Mouse (Mus musculus): Measurements from ENCODE around the gene Specc1. TPM values are rescaled to one million over a fixed set of nuclear protein-coding genes. Genes with fewer than 3 reads are reported as not detected.
A peak's percentile ranks its signal among the peaks of the same experiment; 100 is the strongest.
"Not testable (repeated sequence)": the region's sequence is repeated elsewhere in the genome, so short reads cannot be mapped to it uniquely, and the experiment has no call there.

Gene Specc1
- 10 to 100 TPM; 64.5 to 69.6 TPM for total RNA-seq (2021)

DNA sequence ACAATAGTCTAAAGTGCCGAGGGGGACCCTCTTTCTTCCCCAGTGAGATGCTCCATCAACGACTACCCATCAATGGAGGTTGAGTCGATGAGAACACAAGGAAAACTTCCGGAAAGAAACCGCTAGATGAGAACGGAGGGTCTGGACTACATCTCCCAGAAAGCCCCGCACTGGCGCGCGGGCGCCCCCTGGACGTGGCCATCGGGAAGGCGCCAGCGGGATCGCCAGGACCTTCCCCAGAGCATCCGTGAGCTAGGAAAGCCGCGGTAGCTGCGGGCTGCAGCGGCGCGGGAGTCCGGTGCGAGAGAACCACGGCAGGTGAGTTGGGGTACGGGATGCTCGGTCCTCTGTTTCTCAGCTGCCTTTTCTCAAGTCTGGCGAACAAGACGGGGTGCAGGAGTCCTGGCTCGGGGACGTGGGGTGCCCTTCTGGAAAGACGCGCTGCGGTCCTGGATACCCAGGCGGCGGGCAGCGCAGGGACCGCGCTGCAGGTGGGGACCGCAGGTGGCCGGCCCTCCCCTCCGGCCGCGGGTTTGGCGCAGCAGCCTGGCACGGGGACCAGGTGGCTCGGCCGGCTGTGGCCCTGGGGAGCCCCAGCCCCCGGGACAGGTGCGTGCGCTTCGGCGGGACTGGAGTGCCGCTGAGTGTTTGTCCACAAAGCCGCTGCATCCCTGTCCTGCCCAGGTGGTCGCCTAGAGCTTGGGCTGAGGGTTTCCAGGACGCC, at the start of gene Specc1:
Specc1 (plus strand) TSS at position 192 of the 724 bp plus-strand sequence.
- intact Hi-C loops (cut with DNase I): loop anchor here (2.0 kb wide), 1 partner anchor 54 kb away; no protein-coding TSS in a partner anchor
- DNase-seq (ENCODE audit: low spot score in 2 of 2): peak; percentile 92 to 95

GRCm38 (mm10) chr11:61908315-61908714, 48.2 kb upstream of the Specc1 start:
- intact Hi-C loops (cut with DNase I): no loop called here
- DNase-seq (ENCODE audit: low spot score in 2 of 2): no peak

DNA sequence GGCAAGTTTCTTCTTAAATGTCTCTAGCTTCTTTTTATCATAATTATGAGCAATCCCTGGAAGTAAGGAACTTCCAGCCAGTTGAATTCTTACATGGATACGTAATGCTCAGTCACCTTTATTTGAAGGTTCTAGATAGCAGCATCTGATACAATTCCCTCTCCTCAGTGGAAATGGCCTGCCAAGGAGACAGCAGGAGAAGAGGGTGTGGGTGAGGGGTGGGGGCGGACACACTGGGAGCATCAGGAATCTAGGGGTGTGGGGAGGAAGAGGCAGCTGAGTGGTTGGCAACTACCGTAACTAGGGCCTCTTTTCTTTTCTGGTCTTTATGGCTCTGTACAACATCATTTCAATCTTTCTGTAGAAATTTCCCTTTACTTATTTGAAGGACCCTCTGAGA, 36.9 kb upstream of the Specc1 start:
- intact Hi-C loops (cut with DNase I): no loop called here
- peak in 1 of 2 experiments; percentile 52 for DNase-seq (ENCODE audit: low spot score in 2 of 2)

GRCm38 (mm10) chr11:61923309-61923708, 33.3 kb upstream of the Specc1 start:
- peak; percentile 10 to 51 for DNase-seq (ENCODE audit: low spot score in 2 of 2)
- intact Hi-C loops (cut with DNase I): no loop called here

DNA sequence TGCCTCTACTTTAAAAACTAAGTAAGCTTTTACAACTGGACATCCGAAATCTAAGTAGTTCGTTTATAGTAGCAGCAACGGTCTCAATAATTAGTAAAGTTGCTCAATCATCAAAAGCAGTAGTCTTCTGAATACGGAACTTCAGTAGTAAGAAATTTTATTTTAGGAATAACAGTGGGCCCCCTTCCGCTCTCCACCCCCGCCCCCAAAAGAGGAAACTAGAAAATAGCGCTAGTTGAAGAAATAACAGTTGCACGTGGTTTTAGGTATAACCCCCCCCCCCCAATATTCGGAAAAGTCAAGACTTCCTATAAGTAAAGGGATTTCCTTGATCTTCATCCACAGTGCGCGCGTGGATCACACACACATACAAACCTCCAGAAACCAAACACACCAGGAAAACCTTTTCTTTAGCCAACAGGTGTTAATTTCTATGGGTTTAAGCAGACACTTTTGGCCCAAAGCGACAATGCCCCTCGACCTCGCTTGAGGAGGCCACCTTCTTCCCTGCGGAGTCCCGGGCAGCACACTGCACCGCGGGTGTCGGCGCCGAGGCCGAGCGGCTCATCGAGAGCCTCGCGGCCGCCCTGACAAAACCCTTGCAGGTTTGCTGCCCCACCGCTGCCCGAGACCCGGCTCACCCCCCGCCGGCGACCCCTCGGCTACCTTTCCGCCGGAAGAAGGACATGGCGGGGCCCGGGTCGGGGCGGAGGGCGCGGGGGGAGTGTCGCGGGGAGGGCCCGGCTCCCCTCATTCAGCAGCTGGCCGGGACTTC, 27.1 kb upstream of the Specc1 start:
- intact Hi-C loops (cut with DNase I): no loop called here
- DNase-seq (ENCODE audit: low spot score in 2 of 2): peak in 1 of 2 experiments; percentile 12

- intact Hi-C loops (cut with DNase I): no loop called here
- peak; percentile 96 to 97 for DNase-seq (ENCODE audit: low spot score in 2 of 2)
Measured at GRCm38 (mm10) chr11:61930098-61930517, 26.5 kb upstream of the Specc1 start, which contains the start of gene Akap10. Gene Akap10 (minus strand): TSS chr11:61930252.

DNA sequence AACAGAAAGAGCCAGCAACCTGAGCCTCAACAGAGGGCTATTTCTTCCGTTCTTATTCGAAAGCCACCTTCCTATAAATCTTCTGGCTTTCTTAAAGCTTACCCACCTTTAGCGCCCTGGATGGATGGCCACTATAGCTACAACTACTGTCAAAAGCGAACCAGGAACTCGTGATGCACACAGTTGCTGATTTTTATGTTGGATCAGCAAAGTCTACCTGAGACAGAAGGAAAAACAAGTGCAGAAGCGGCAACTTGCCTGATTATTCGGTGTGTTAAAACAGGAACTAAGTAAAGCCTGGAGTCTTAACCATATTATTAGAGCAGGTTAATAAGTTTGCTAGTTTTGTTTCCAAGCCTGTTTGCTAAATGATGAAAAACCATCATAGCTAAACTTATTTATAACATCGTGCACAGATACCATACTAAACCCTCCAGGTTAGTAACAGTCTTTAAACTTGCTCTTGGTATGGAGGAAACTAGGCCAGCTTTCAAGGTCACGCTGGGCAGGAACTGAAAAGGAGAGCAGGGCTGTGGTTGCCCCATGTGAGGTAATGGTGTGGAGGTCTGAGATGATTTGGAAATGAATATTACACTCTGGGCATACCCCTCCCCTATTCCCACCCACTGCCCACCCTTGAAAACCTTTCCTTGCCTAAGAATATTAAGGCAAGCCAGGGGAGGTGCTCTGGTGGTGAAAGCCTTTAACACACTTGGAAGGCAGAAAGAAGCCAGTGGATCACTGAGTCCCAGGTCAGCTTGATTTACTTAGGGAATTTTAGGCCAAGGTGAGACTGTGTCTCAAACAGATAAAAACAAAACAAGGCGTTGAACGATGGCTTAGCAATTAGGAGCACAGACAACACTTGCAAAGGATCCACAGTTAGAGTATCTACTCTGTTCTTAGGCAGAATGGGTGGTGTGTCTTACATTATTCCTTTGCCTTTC, 25.6 kb upstream of the Specc1 start:
- DNase-seq (ENCODE audit: low spot score in 2 of 2): no peak
- intact Hi-C loops (cut with DNase I): no loop called here

GRCm38 (mm10) chr11:61937761-61938160, 18.8 kb upstream of the Specc1 start:
- intact Hi-C loops (cut with DNase I): no loop called here
- no peak for DNase-seq (ENCODE audit: low spot score in 2 of 2)

DNA sequence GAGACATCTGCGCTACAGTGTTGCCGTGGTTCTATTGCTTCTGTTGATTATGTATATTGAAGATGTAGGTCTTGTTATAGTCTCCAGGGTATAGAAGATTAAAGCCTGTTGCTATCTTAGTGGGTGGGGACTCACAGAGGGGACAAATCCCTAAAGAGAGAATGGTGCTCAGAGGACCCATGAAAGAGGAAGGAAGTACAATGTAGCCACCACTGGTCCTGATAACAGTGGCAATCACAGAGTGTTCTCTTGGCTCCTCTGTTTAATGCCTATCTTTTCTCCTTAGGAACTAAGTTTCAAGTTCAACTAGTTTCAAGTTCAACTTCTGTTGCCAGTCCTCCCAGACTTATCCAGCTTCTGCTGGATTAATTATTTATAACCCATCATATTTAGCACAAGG, 13.7 kb upstream of the Specc1 start:
- intact Hi-C loops (cut with DNase I): no loop called here
- no peak for DNase-seq (ENCODE audit: low spot score in 2 of 2)

GRCm38 (mm10) chr11:61944417-61944816, 12.1 kb upstream of the Specc1 start:
- intact Hi-C loops (cut with DNase I): no loop called here
- DNase-seq (ENCODE audit: low spot score in 2 of 2): no peak

- no peak for DNase-seq (ENCODE audit: low spot score in 2 of 2)
- intact Hi-C loops (cut with DNase I): no loop called here
Measured at GRCm38 (mm10) chr11:61946608-61947007, 10.0 kb upstream of the Specc1 start.

DNA sequence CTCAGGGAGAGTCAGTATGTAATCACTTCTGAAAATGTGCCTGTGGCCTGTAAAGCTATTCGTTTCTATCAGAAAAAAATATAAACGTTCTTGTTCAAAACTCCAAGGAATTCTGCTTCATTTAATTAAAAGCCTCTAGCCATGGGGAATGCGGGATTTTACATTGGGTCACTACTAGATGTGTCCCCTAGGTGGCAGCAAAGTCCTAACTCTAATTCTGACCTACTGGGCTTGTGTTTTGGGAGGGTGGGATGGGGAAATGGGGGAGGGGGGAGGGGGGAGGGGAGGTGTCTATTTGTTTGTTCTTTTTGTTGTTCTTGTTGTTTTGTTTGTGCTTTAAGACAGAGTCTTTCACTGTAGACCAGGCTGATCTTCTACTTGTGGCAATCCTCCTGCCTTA, 7.2 kb upstream of the Specc1 start:
- DNase-seq (ENCODE audit: low spot score in 2 of 2): peak; percentile 42 to 66

GRCm38 (mm10) chr11:61950632-61951031, 5.9 kb upstream of the Specc1 start:
- intact Hi-C loops (cut with DNase I): loop anchor here (1.0 to 5.0 kb wide), 3 partner anchors 60 to 177 kb away; no protein-coding TSS in a partner anchor
- peak; percentile 84 to 90 for DNase-seq (ENCODE audit: low spot score in 2 of 2)

More for the DNA sequence above, 7.2 kb upstream of the Specc1 start:
- intact Hi-C loops (cut with DNase I): loop anchor here (2.0 kb wide), 1 partner anchor 331 kb away; the partner anchor contains the start of genes Ttc19 and Zswim7

DNA sequence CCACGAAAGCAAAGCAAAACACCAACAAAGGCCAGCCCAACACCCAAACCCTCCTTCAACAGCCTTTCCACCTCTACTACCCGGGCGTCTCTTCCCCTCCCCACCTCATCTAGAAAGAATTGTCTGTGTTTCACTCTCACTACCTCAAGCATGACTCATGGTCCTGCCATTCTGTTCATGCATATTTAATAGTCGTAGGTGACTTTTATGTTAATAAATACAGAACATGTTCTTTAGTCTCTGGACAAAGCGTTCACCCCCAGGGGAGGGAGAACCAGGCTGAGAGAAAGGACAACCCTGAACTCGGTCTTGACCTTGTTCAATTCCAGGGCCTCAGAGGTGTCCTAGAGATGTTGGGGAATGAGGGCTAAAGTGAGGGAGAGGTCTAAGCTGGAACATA, 1.4 kb upstream of the Specc1 start:
- intact Hi-C loops (cut with DNase I): no loop called here
- DNase-seq (ENCODE audit: low spot score in 2 of 2): no peak

GRCm38 (mm10) chr11:61955951-61956350, 612 bp upstream of the Specc1 start:
- DNase-seq (ENCODE audit: low spot score in 2 of 2): no peak
- intact Hi-C loops (cut with DNase I): loop anchor here (2.0 kb wide), 1 partner anchor 55 kb away; no protein-coding TSS in a partner anchor

DNA sequence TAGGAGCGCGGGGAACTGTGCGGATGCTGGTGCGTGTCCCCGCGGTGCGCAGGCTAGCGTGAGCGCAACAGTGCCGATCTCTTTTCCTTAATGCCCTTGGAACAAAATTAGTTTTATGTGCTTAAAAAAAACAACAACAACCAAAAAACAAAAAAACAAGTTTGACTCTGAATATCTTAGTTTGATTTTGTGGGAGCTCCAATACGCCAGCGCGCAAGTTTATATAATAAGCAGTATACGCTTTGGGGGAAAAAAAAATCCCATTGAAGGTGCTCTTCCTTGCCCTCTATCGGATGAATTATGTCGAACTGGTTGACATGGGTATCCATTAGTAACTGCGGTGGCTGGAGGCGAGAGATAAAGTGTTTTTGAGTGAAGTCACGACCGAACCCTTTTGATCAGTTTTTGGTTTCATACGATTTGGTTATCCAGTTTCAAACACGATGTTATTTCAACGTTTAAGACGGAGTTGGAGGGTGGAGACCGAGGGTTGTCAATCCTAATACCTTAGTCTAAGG, 792 bp downstream of the Specc1 start:
- intact Hi-C loops (cut with DNase I): loop anchor here (2.0 kb wide), 1 partner anchor 53 kb away; no protein-coding TSS in a partner anchor
- peak; percentile 23 to 51 for DNase-seq (ENCODE audit: low spot score in 2 of 2)

- DNase-seq (ENCODE audit: low spot score in 2 of 2); intact Hi-C loops (cut with DNase I): not testable (repeated sequence)
Measured at GRCm38 (mm10) chr11:61958706-61959105, 2.1 kb downstream of the Specc1 start.

DNA sequence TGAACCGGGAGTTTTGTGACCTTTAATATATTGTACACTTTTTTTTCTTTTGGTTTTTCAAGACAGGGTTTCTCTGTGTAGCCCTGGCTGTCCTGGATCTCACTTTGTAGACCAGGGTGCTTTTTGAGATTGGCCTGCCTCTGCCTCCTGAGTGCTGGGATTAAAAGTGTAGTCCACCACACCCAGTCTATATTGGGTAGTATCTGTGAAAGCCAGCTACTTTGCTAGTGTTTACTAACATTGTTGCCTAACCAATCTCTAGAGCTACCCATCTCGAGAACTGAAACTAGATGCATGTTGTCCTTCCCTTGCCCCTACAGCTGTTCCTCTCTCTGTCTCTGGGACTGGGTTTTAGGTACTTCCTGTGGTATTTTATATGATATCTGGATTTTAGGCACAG, 3.5 kb downstream of the Specc1 start:
- intact Hi-C loops (cut with DNase I): no loop called here
- no peak for DNase-seq (ENCODE audit: low spot score in 2 of 2)

DNA sequence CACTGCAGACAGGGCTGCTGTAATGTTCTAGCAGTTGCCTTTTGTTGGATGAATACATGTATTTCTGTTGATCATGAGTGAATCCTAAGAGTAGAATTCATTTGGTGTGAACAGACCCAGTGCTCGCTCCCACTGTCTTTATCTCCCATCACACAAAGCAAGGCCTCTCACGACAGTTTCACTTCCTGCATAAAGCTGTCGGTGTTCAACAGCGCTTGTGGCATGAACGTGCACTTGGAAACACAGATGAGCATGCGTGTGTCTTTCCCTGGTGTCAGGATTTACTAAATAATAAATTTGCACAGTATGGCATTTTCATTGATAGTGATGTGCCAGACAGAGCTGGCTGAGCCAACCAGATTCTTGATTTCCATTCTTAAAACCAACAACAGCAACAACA, 6.1 kb downstream of the Specc1 start:
- intact Hi-C loops (cut with DNase I): no loop called here
- DNase-seq (ENCODE audit: low spot score in 2 of 2): no peak
